10 mouse cellular contexts compared by ENCODE assay signal in the genomic region with DNA sequence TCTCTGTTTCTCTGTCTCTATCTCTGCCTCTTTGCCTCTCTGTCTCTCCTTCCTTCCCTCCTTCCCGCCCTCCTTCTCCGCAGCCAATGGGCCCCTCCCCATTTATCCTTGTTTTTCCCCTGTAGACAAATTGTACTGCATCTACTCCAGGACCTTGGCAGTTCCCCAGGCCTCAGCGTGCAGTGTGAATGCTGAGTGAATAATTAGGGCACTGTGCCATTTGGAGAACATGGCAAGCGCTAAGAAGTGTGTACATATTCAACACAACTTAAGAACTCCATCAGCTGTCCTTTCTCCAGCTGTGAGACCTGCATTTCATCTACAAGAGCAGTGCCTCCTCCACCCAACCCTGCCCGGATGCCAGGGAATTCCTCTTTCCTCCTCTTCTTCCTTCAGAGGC.
A peak's percentile ranks its signal among the peaks of the same experiment; 100 is the strongest.
DNase-seq lines count a peak whose midpoint lies in the region; ATAC-seq and TF ChIP-seq lines count a peak whose summit lies in the region.
"Had no signal": no experiment of that assay in that cellular context is flagged by ENCODE, and none has a peak within 500 bp of the region (broad histone marks: within the 10 kb centered on the region; RNA-seq: fewer than 3 reads in every experiment).

No protein-coding gene starts in this region.

- 40% methylated on average over 5 of the region's 5 CpGs for WGBS in lung, embryonic 16.5 days
- 23% methylated on average over 5 of the region's 5 CpGs for WGBS in forebrain, postnatal 0 days
- 59% methylated on average over 5 of the region's 5 CpGs for whole genome bisulfite sequencing in neural tube, embryonic 15.5 days

- H3K27ac ChIP-seq in gastrocnemius, adult 2 months: no peak overlapping the region
- no peak overlapping the region for H3K27ac ChIP-seq in lung, embryonic 16.5 days (ENCODE audit: low read length)
- H3K27ac ChIP-seq in forebrain, postnatal 0 days (ENCODE audit: low read depth, low read length): no peak overlapping the region
- no peak overlapping the region for H3K27ac ChIP-seq in neural tube, embryonic 15.5 days (replicated peaks)
- H3K27ac ChIP-seq: heart, adult 2 months had no signal

- H3K4me3 ChIP-seq in gastrocnemius, adult 2 months: no peak overlapping the region
- H3K4me3 ChIP-seq in lung, embryonic 16.5 days (ENCODE audit: low read length): no peak overlapping the region
- no peak overlapping the region for H3K4me3 ChIP-seq in forebrain, postnatal 0 days (ENCODE audit: low read depth, low read length)
- H3K4me3 ChIP-seq in neural tube, embryonic 15.5 days (replicated peaks): no peak overlapping the region
- H3K4me3 ChIP-seq: heart, adult 2 months had no signal

- ATAC-seq in lung, embryonic 16.5 days (ENCODE audit: low read depth): peak; percentile 78
- peak; percentile 88 for ATAC-seq in forebrain, postnatal 0 days
- ATAC-seq in neural tube, embryonic 15.5 days (ENCODE audit: low FRiP score): peak; percentile 40

- H3K4me1 ChIP-seq in lung, embryonic 16.5 days (replicated peaks; ENCODE audit: control insufficient read depth, insufficient read depth, low read length): peaks cover 3% of the 10 kb centered on the region; the same call in 1 of the 2 replicates
- H3K4me1 ChIP-seq in forebrain, postnatal 0 days (ENCODE audit: insufficient read depth): peaks cover 10% of the 10 kb centered on the region; the same call in 1 of the 2 replicates
- H3K4me1 ChIP-seq in neural tube, embryonic 15.5 days: 0 out of 2 replicates have a peak, but pooled peaks cover 5% of the 10 kb centered on the region

- TF ChIP-seq CTCF in gastrocnemius, adult 2 months (IDR thresholded peaks at IDR 0.05): no peak
- no peak for TF ChIP-seq CTCF in forebrain, postnatal 0 days (IDR thresholded peaks at IDR 0.05; ENCODE audit: low read depth)

- H3K27me3 ChIP-seq in lung, embryonic 16.5 days (ENCODE audit: control insufficient read depth, insufficient read depth, low read depth, low read length): no peaks in the 10 kb centered on the region
- H3K27me3 ChIP-seq in forebrain, postnatal 0 days (ENCODE audit: insufficient read depth, low read length): no peaks in the 10 kb centered on the region
- no peaks in the 10 kb centered on the region for H3K27me3 ChIP-seq in neural tube, embryonic 15.5 days (replicated peaks)
- H3K27me3 ChIP-seq: CH12.LX had no signal

- intact Hi-C loops in gastrocnemius, adult 2 months (cut with DNase I): no loop called here

- H3K9ac ChIP-seq in lung, embryonic 16.5 days (ENCODE audit: low read length): no peak overlapping the region
- H3K9ac ChIP-seq in forebrain, postnatal 0 days: no peak overlapping the region
- no peak overlapping the region for H3K9ac ChIP-seq in neural tube, embryonic 15.5 days (replicated peaks)

- no peak overlapping the region for H3K4me2 ChIP-seq in lung, embryonic 16.5 days (ENCODE audit: low read depth, low read length)
- H3K4me2 ChIP-seq in forebrain, postnatal 0 days (ENCODE audit: low read depth): no peak overlapping the region
- no peak overlapping the region for H3K4me2 ChIP-seq in neural tube, embryonic 15.5 days

- H3K9me3 ChIP-seq in lung, embryonic 16.5 days (ENCODE audit: control insufficient read depth, low read length): no peaks in the 10 kb centered on the region
- H3K9me3 ChIP-seq in forebrain, postnatal 0 days (ENCODE audit: low read length): no peaks in the 10 kb centered on the region
- H3K9me3 ChIP-seq in neural tube, embryonic 15.5 days (replicated peaks): no peaks in the 10 kb centered on the region

- DNase-seq in gastrocnemius, adult 2 months: peak; percentile 35
- no peak for DNase-seq in gastrocnemius, adult 8-10 months (ENCODE audit: low spot score in 2 of 2)
- no peak for DNase-seq in lung, adult 18-20 months
- DNase-seq in forebrain, postnatal 0 days: peak; percentile 76
- DNase-seq in adrenal gland, adult 8-10 months: no peak
- no peak for DNase-seq in c-Kit-positive CD71-positive TER-119-positive erythroid progenitor cells, embryonic 14.5 days (ENCODE audit: low spot score)

- no peaks in the 10 kb centered on the region for H3K36me3 ChIP-seq in lung, embryonic 16.5 days (ENCODE audit: control insufficient read depth, insufficient read depth, low read length)
- H3K36me3 ChIP-seq in forebrain, postnatal 0 days (ENCODE audit: insufficient read depth): no peaks in the 10 kb centered on the region
- no peaks in the 10 kb centered on the region for H3K36me3 ChIP-seq in neural tube, embryonic 15.5 days

Comparison
In these comparisons a context has a peak if more than half of its experiments do, and no peak if none do; other contexts are left out.
1. DNase-seq: peak in gastrocnemius, adult 2 months (single experiment) and forebrain, postnatal 0 days (single experiment); none in gastrocnemius, adult 8-10 months (0 of 2), lung, adult 18-20 months (0 of 2), adrenal gland, adult 8-10 months (single experiment) and c-Kit-positive CD71-positive TER-119-positive erythroid progenitor cells, embryonic 14.5 days (single experiment).
2. Peak in every context shown above with its lines, with median percentiles within 50 percentile points of each other: ATAC-seq.